Mouse (Mus musculus) layer of hippocampus, adult 18-20 months (tissue): ENCODE results near the gene Hnrnpa1. TPM values are rescaled to one million over a fixed set of nuclear protein-coding genes. Genes with fewer than 3 reads are reported as not detected.
"Not testable (repeated sequence)": the region's sequence is repeated elsewhere in the genome, so short reads cannot be mapped to it uniquely, and the experiment has no call there.

Experiments
- DNase-seq, 2 experiments: peaks; one replicate each; pipeline ENCODE4 v3.0.0; 2022; ENCODE audit warnings: low spot score in 2 of 2
- total RNA-seq, 2 experiments: library from RNA; stranded (reverse); gene quantifications; 2 replicates each; pipeline ENCODE4 v1.2.3; 2021

Hnrnpa1 gene
- total RNA-seq, 2 experiments from 2014 or later, result 239 to 256 TPM

GRCm38 (mm10) chr15:103268903-103269302 lies 28.7 kb downstream of the Hnrnpa1 start:
- no peak for DNase-seq

- peak; percentile 98 to 99 for DNase-seq
Measured at GRCm38 (mm10) chr15:103272419-103273279, 32.4 kb downstream of the Hnrnpa1 start, which contains the start of gene Copz1. Copz1 (plus strand) TSS chr15:103272714.

- not testable (repeated sequence) for DNase-seq
Measured at GRCm38 (mm10) chr15:103275943-103276342, 35.7 kb downstream of the Hnrnpa1 start.

- DNase-seq, result no peak
Measured at GRCm38 (mm10) chr15:103277949-103278348, 37.7 kb downstream of the Hnrnpa1 start.

- DNase-seq, result no peak
Measured at GRCm38 (mm10) chr15:103279750-103280149, 39.5 kb downstream of the Hnrnpa1 start.

GRCm38 (mm10) chr15:103280817-103281464 lies 40.7 kb downstream of the Hnrnpa1 start:
- no peak for DNase-seq

GRCm38 (mm10) chr15:103281465-103282205 lies 41.4 kb downstream of the Hnrnpa1 start:
- no peak for DNase-seq

- DNase-seq, result no peak
Measured at GRCm38 (mm10) chr15:103284066-103284465, 43.8 kb downstream of the Hnrnpa1 start.

GRCm38 (mm10) chr15:103284647-103285046 lies 44.4 kb downstream of the Hnrnpa1 start:
- no peak for DNase-seq

- no peak for DNase-seq
Measured at GRCm38 (mm10) chr15:103285778-103286417, 45.7 kb downstream of the Hnrnpa1 start.

GRCm38 (mm10) chr15:103289600-103289999 lies 49.4 kb downstream of the Hnrnpa1 start:
- DNase-seq, result no peak

- DNase-seq, result no peak
Measured at GRCm38 (mm10) chr15:103290417-103290816, 50.2 kb downstream of the Hnrnpa1 start.

- no peak for DNase-seq
Measured at GRCm38 (mm10) chr15:103290843-103291242, 50.6 kb downstream of the Hnrnpa1 start.

GRCm38 (mm10) chr15:103292673-103293345 lies 52.6 kb downstream of the Hnrnpa1 start:
- no peak for DNase-seq

GRCm38 (mm10) chr15:103293375-103293774 lies 53.1 kb downstream of the Hnrnpa1 start:
- DNase-seq, result no peak

- DNase-seq, result no peak
Measured at GRCm38 (mm10) chr15:103294649-103295048, 54.4 kb downstream of the Hnrnpa1 start.

GRCm38 (mm10) chr15:103295851-103296250 lies 55.6 kb downstream of the Hnrnpa1 start:
- no peak for DNase-seq
